Mouse (Mus musculus) adrenal gland, adult 18-20 months (tissue): ENCODE data around the gene Pkig. TPM values are rescaled to one million over a fixed set of nuclear protein-coding genes. Genes with fewer than 3 reads are reported as not detected.
A peak's percentile ranks its signal among the peaks of the same experiment; 100 is the strongest.

Experiments
- DNase-seq, 2 experiments: peaks; one replicate each; pipeline ENCODE4 v3.0.0; 2021 to 2022; ENCODE audit warnings: low spot score in 2 of 2
- total RNA-seq, 2 experiments: library from RNA; stranded (reverse); gene quantifications; 1 replicate in 1 of 2; 2 replicates in 1 of 2; pipeline ENCODE4 v1.2.3; 2021

The Pkig gene
- total RNA-seq, 2 experiments from 2014 or later: 37.4 to 38.3 TPM

GRCm38 (mm10) chr2:163744801-163745570 is 86.8 kb downstream of the Pkig start:
- no peak for DNase-seq

- DNase-seq: peak; percentile 72 to 77
Measured at GRCm38 (mm10) chr2:163749647-163750611, 91.7 kb downstream of the Pkig start, which contains the start of gene Ada. Gene Ada (minus strand): TSS chr2:163750239.

- DNase-seq: no peak
Measured at GRCm38 (mm10) chr2:163754228-163754627, 96.0 kb downstream of the Pkig start.

- no peak for DNase-seq
Measured at GRCm38 (mm10) chr2:163756723-163757122, 98.5 kb downstream of the Pkig start.

- no peak for DNase-seq
Measured at GRCm38 (mm10) chr2:163758146-163758545, 100.0 kb downstream of the Pkig start.

- no peak for DNase-seq
Measured at GRCm38 (mm10) chr2:163760589-163760988, 102.4 kb downstream of the Pkig start.

- no peak for DNase-seq
Measured at GRCm38 (mm10) chr2:163761402-163761801, 103.2 kb downstream of the Pkig start.

- DNase-seq: no peak
Measured at GRCm38 (mm10) chr2:163766261-163766660, 108.1 kb downstream of the Pkig start.

- DNase-seq: no peak
Measured at GRCm38 (mm10) chr2:163766890-163767289, 108.7 kb downstream of the Pkig start.

- DNase-seq: no peak
Measured at GRCm38 (mm10) chr2:163770731-163771130, 112.5 kb downstream of the Pkig start.

Other genes starting within 250 kb of the Pkig start
- gene Oser1, start 233.7 kb upstream of the Pkig start, total RNA-seq: 10 to 100 TPM; 37.1 to 43.6 TPM
- gene Gdap1l1, start 219.9 kb upstream of the Pkig start, total RNA-seq: 1 to 10 TPM; 3.3 TPM
- 100 to 1,000 TPM; 108 to 114 TPM for gene Fitm2, start 185.8 kb upstream of the Pkig start, total RNA-seq
- gene R3hdml, start 166.1 kb upstream of the Pkig start, total RNA-seq: not detected
- gene Hnf4a, start 151.6 kb upstream of the Pkig start, total RNA-seq: under 1 TPM in 1 of 2 experiments, not detected in 1; 0.73 TPM
- gene Ttpal, start 56.1 kb upstream of the Pkig start, total RNA-seq: 10 to 100 TPM; 29.2 to 34.0 TPM
- gene Serinc3, start 13.3 kb upstream of the Pkig start, total RNA-seq: 100 to 1,000 TPM; 521 to 567 TPM
- 1 to 10 TPM; 2.9 to 3.5 TPM for gene Ada, start 91.9 kb downstream of the Pkig start, total RNA-seq
- under 1 TPM in 1 of 2 experiments, not detected in 1; 0.51 TPM for gene Ccn5, start 162.5 kb downstream of the Pkig start, total RNA-seq
- not detected for gene Kcnk15, start 195.3 kb downstream of the Pkig start, total RNA-seq